Mouse (Mus musculus): Measurements from ENCODE around the gene Aqp1.

- TF ChIP-seq CTCF (IDR thresholded peaks at IDR 0.05; ENCODE audit: borderline replicate concordance, insufficient read depth, low read length), result no peak
- TF ChIP-seq POLR2A (IDR thresholded peaks at IDR 0.05; ENCODE audit: low read depth, low read length), result no peak
These were observed 52.4 kb downstream of the Aqp1 start for GRCm38 (mm10) chr6:55388546-55389169.

Data from embryonic fibroblast, embryonic 13.5 days (primary cell).